Mouse (Mus musculus) megakaryocyte, embryonic 14.5 days (primary cell): ENCODE measurements around the gene Pold1. TPM values are rescaled to one million over a fixed set of nuclear protein-coding genes. Genes with fewer than 3 reads are reported as not detected.

Experiments
- H3K27me3 ChIP-seq: replicated peaks from 2 replicates; pipeline ENCODE3; 2012; ENCODE audit warnings: inconsistent platforms
- H3K36me3 ChIP-seq: replicated peaks from 2 replicates; pipeline ENCODE3; 2012; ENCODE audit warnings: low read length, inconsistent platforms, mixed read lengths
- H3K4me1 ChIP-seq: 2 replicates; pipeline ENCODE4 v1.6.1; 2012; ENCODE audit warnings: inconsistent platforms
- H3K4me3 ChIP-seq: replicated peaks from 2 replicates; pipeline ENCODE3; 2012; ENCODE audit warnings: moderate library complexity, mild to moderate bottlenecking, inconsistent platforms
- H3K9me3 ChIP-seq: 2 replicates; pipeline ENCODE4 v1.6.1; 2012; ENCODE audit warnings: inconsistent platforms
- FLI1 ChIP-seq: IDR thresholded peaks from 2 replicates; pipeline ENCODE4 v1.6.1; 2012; ENCODE audit warnings: low read length, inconsistent platforms, mixed read lengths
- GATA1 ChIP-seq: IDR thresholded peaks from 3 replicates; pipeline ENCODE4 v1.6.1; 2012; ENCODE audit warnings: mixed read lengths, low read length, inconsistent platforms, borderline replicate concordance
- polyA plus RNA-seq: library from polyadenylated mRNA; stranded (reverse); fragments of >175 nt; gene quantifications from 2 replicates; pipeline ENCODE4 v1.2.3, GENCODE M21; 2012; ENCODE audit warnings: low replicate concordance; ENCODE audit not compliant: insufficient read depth

The Pold1 gene
- polyA plus RNA-seq, 1 experiment: 61.8 TPM

- TF ChIP-seq FLI1 (no peak), GATA1 (no peak)
- peaks cover 66% of the 10 kb centered on the region for H3K4me1 ChIP-seq
- peaks cover 9% of the 10 kb centered on the region for H3K9me3 ChIP-seq
- H3K27me3 ChIP-seq: peaks cover 95% of the 10 kb centered on the region
- H3K36me3 ChIP-seq: no peaks in the 10 kb centered on the region
- peak within 1 kb of the TSS; percentile 91 for H3K4me3 ChIP-seq
Observed at GRCm38 (mm10) chr7:44590402-44591347, 42.0 kb upstream of the Pold1 start, which contains the start of gene Kcnc3. Kcnc3 (plus strand) TSS chr7:44590664.

- peaks cover 15% of the 10 kb centered on the region for H3K9me3 ChIP-seq
- H3K36me3 ChIP-seq: no peaks in the 10 kb centered on the region
- peak overlapping the region; percentile 17 for H3K4me3 ChIP-seq
- peaks cover 96% of the 10 kb centered on the region for H3K27me3 ChIP-seq
- TF ChIP-seq GATA1 (no peak), FLI1 (no peak)
- peaks cover 66% of the 10 kb centered on the region for H3K4me1 ChIP-seq
Observed at GRCm38 (mm10) chr7:44589946-44590345, 41.3 kb upstream of the Pold1 start.

- peaks cover 97% of the 10 kb centered on the region for H3K27me3 ChIP-seq
- peak overlapping the region; percentile 89 for H3K4me3 ChIP-seq
- H3K4me1 ChIP-seq: peaks cover 68% of the 10 kb centered on the region
- TF ChIP-seq GATA1 (no peak), FLI1 (no peak)
- H3K36me3 ChIP-seq: no peaks in the 10 kb centered on the region
- H3K9me3 ChIP-seq: peaks cover 23% of the 10 kb centered on the region
Observed at GRCm38 (mm10) chr7:44589149-44589548, 40.5 kb upstream of the Pold1 start.

- Histone ChIP-seq H3K4me3 (peak overlapping the region; percentile 53), H3K27me3 (peaks cover 90% of the 10 kb centered on the region), H3K4me1 (peaks cover 62% of the 10 kb centered on the region), H3K9me3 (peaks cover 23% of the 10 kb centered on the region), H3K36me3 (no peaks in the 10 kb centered on the region)
- no peak for TF ChIP-seq GATA1
- TF ChIP-seq FLI1: no peak
Observed at GRCm38 (mm10) chr7:44588338-44588737, 39.7 kb upstream of the Pold1 start.

- peaks cover 1% of the 10 kb centered on the region for H3K36me3 ChIP-seq
- TF ChIP-seq FLI1 (no peak), GATA1 (no peak)
- H3K27me3 ChIP-seq: peaks cover 89% of the 10 kb centered on the region
- H3K4me3 ChIP-seq: no peak overlapping the region
- H3K4me1 ChIP-seq: peaks cover 59% of the 10 kb centered on the region
- peaks cover 23% of the 10 kb centered on the region for H3K9me3 ChIP-seq
Observed at GRCm38 (mm10) chr7:44587676-44588075, 39.0 kb upstream of the Pold1 start.

GRCm38 (mm10) chr7:44586930-44587329 lies 38.3 kb upstream of the Pold1 start:
- TF ChIP-seq GATA1: no peak
- no peak for TF ChIP-seq FLI1
- Histone ChIP-seq H3K36me3 (peaks cover 6% of the 10 kb centered on the region), H3K4me1 (peaks cover 66% of the 10 kb centered on the region), H3K27me3 (peaks cover 85% of the 10 kb centered on the region), H3K4me3 (peak overlapping the region; percentile 71), H3K9me3 (peaks cover 23% of the 10 kb centered on the region)

- H3K27me3 ChIP-seq: peaks cover 82% of the 10 kb centered on the region
- H3K36me3 ChIP-seq: peaks cover 6% of the 10 kb centered on the region
- TF ChIP-seq FLI1: no peak
- TF ChIP-seq GATA1: no peak
- peaks cover 67% of the 10 kb centered on the region for H3K4me1 ChIP-seq
- peak overlapping the region; percentile 71 for H3K4me3 ChIP-seq
- H3K9me3 ChIP-seq: peaks cover 23% of the 10 kb centered on the region
Observed at GRCm38 (mm10) chr7:44586518-44586917, 37.9 kb upstream of the Pold1 start.

- peaks cover 61% of the 10 kb centered on the region for H3K4me1 ChIP-seq
- peaks cover 6% of the 10 kb centered on the region for H3K36me3 ChIP-seq
- TF ChIP-seq GATA1: no peak
- no peak for TF ChIP-seq FLI1
- H3K4me3 ChIP-seq: no peak overlapping the region
- peaks cover 25% of the 10 kb centered on the region for H3K9me3 ChIP-seq
- peaks cover 78% of the 10 kb centered on the region for H3K27me3 ChIP-seq
Observed at GRCm38 (mm10) chr7:44585606-44586005, 37.0 kb upstream of the Pold1 start.

- Histone ChIP-seq H3K4me1 (peaks cover 54% of the 10 kb centered on the region), H3K4me3 (no peak overlapping the region), H3K36me3 (peaks cover 6% of the 10 kb centered on the region), H3K9me3 (peaks cover 25% of the 10 kb centered on the region), H3K27me3 (peaks cover 71% of the 10 kb centered on the region)
- TF ChIP-seq FLI1 (no peak), GATA1 (no peak)
Observed at GRCm38 (mm10) chr7:44584921-44585320, 36.3 kb upstream of the Pold1 start.

- H3K4me1 ChIP-seq: peaks cover 48% of the 10 kb centered on the region
- H3K27me3 ChIP-seq: peaks cover 66% of the 10 kb centered on the region
- no peak overlapping the region for H3K4me3 ChIP-seq
- TF ChIP-seq FLI1: no peak
- TF ChIP-seq GATA1: no peak
- H3K9me3 ChIP-seq: peaks cover 25% of the 10 kb centered on the region
- H3K36me3 ChIP-seq: peaks cover 6% of the 10 kb centered on the region
Observed at GRCm38 (mm10) chr7:44584265-44584804, 35.7 kb upstream of the Pold1 start.
